Mouse (Mus musculus) cerebellum, adult 2 months (tissue): ENCODE measurements around the gene Klf3.

Source experiments
- CTCF ChIP-seq: fragments of 200-500 bp; IDR thresholded peaks from 2 replicates; pipeline ENCODE4 v1.5.1; 2011; ENCODE audit warnings: low read depth, mild to moderate bottlenecking, control low read depth, low read length, moderate library complexity, borderline replicate concordance; ENCODE audit not compliant: insufficient read depth
- POLR2A ChIP-seq: fragments of 200-500 bp; IDR thresholded peaks from 2 replicates; pipeline ENCODE4 v1.6.1; 2011; ENCODE audit warnings: low read length, control low read depth, borderline replicate concordance; ENCODE audit not compliant: insufficient read depth

DNA sequence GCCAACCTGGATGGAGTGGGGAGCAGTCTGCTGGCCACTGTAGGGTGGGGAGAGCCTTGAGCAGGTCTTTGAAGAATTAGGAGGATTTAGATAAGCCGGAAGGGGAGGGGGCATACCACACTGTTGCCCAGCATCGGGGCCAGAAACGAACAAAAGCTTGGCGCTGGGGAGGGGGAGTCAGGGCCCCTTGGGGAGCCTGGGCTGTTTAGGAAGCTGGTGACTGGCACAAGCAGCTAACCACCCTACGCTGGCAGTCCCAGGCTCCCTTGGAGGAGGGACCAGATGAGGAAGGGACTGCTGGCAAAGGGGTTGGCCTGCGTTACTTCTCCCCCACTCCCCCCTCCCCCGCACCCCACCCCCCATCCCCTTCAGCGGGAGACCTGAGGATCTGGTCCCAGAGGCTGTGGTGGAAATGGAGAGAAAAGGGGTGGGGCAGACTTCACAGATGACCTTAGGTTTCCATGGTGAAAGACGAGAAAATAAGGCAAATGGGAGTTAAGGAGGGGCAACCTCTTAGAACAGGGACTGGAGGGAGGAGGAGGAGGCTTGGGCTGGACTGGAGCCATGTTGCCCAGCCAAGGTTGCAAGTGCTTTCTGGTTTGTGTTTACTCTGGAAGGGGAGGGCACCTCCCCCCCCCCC, 7.8 kb downstream of the Klf3 start:
- TF ChIP-seq CTCF (no peak), POLR2A (no peak)
